In genomic region chr7:49778904-49779615, GRCm38 (mm10) we compare ENCODE assay signal across 8 mouse cellular contexts. TPM values are rescaled to one million over a fixed set of nuclear protein-coding genes. Genes with fewer than 3 reads are reported as not detected.
A peak's percentile ranks its signal among the peaks of the same experiment; 100 is the strongest.
DNase-seq lines count a peak whose midpoint lies in the region; ATAC-seq lines count a peak whose summit lies in the region.

No protein-coding gene starts in this region.

- ATAC-seq in megakaryocyte, adult 5-6 weeks (ENCODE audit: poor library complexity, severe bottlenecking), result no peak
- ATAC-seq in limb, embryonic 12.5 days (ENCODE audit: insufficient number of reproducible peaks, insufficient read depth, low FRiP score, low TSS enrichment, low read depth), result no peak

- H3K4me1 ChIP-seq in megakaryocyte, embryonic 14.5 days, result peaks cover 56% of the 10 kb centered on the region
- H3K4me1 ChIP-seq in limb, embryonic 12.5 days (replicated peaks), result peaks cover 9% of the 10 kb centered on the region

- no peak overlapping the region; the same call in 1 of the 2 replicates for H3K27ac ChIP-seq in limb, embryonic 12.5 days

- peak; percentile 11 for DNase-seq in adrenal gland, adult 2 months
- DNase-seq in adrenal gland, postnatal 25 days, result no peak
- DNase-seq in frontal cortex, adult 2 months (ENCODE audit: extremely low spot score in 1 of 2, low spot score in 1 of 2), result peak; percentile 46 to 52
- peak; percentile 37 for DNase-seq in naive thymus-derived CD4-positive, alpha-beta T cell, adult 2 months (ENCODE audit: low read depth)
- no peak for DNase-seq in urinary bladder, postnatal 14 days (ENCODE audit: low spot score)

- no peaks in the 10 kb centered on the region for H3K27me3 ChIP-seq in megakaryocyte, embryonic 14.5 days (replicated peaks)
- H3K27me3 ChIP-seq in limb, embryonic 12.5 days, result no peaks in the 10 kb centered on the region

- H3K4me2 ChIP-seq in limb, embryonic 12.5 days, result peak overlapping the region; percentile 77

- no peaks in the 10 kb centered on the region for H3K9me3 ChIP-seq in megakaryocyte, embryonic 14.5 days
- no peaks in the 10 kb centered on the region for H3K9me3 ChIP-seq in limb, embryonic 12.5 days

- 75% methylated on average over 12 of the region's 12 CpGs for WGBS in limb, embryonic 12.5 days

- H3K4me3 ChIP-seq in megakaryocyte, embryonic 14.5 days (replicated peaks), result peak overlapping the region; percentile 99
- H3K4me3 ChIP-seq in limb, embryonic 12.5 days (replicated peaks), result peak overlapping the region; percentile 74

- H3K36me3 ChIP-seq in megakaryocyte, embryonic 14.5 days (replicated peaks; ENCODE audit: low read length), result peaks cover 68% of the 10 kb centered on the region
- peaks cover 24% of the 10 kb centered on the region for H3K36me3 ChIP-seq in limb, embryonic 12.5 days

- peak overlapping the region; percentile 78; the same call in 1 of the 2 replicates for H3K9ac ChIP-seq in limb, embryonic 12.5 days (replicated peaks)

RNA-seq across cellular contexts. Expression of gene Prmt3, which starts 0.9 kb away (rescaled TPM):
- total RNA-seq in adrenal gland, adult 2 months (2021), result 10 to 100 TPM; 27.3 to 40.1 TPM
- polyA plus RNA-seq in adrenal gland, adult 2 months (2012; rRNA removed), result 47.9 and 77.0 TPM in 2 replicates
- 34.1 and 38.4 TPM in 2 replicates for total RNA-seq in adrenal gland, postnatal 25 days (2021)
- 8.3 and 22.8 TPM in 2 replicates for polyA plus RNA-seq in megakaryocyte, embryonic 14.5 days (2012; ENCODE audit: insufficient read depth, low replicate concordance)
- 39.2 and 41.2 TPM in 2 replicates for total RNA-seq in megakaryocyte, adult 5-6 weeks (2015)
- total RNA-seq in megakaryocyte, adult 5-6 weeks (2017), result 30.2 and 33.9 TPM in 2 replicates
- 30.7 and 33.0 TPM in 2 replicates for polyA plus RNA-seq in frontal cortex, adult 2 months (2012; rRNA removed)
- polyA plus RNA-seq in limb, embryonic 12.5 days (2016; fragmentation: Nextera tagmentation; extraction: Ambion mirVana), result 55.3 and 57.7 TPM in 2 replicates

RNA-seq across cellular contexts. Expression of gene Htatip2, which starts 20.1 kb away (rescaled TPM):
- total RNA-seq in adrenal gland, adult 2 months (2021), result 10 to 100 TPM; 29.8 to 40.7 TPM
- polyA plus RNA-seq in adrenal gland, adult 2 months (2012; rRNA removed), result 9.0 and 11.3 TPM in 2 replicates
- total RNA-seq in adrenal gland, postnatal 25 days (2021), result 36.6 and 42.5 TPM in 2 replicates
- 4.1 and 9.6 TPM in 2 replicates for polyA plus RNA-seq in megakaryocyte, embryonic 14.5 days (2012; ENCODE audit: insufficient read depth, low replicate concordance)
- 27.5 and 28.2 TPM in 2 replicates for total RNA-seq in megakaryocyte, adult 5-6 weeks (2015)
- total RNA-seq in megakaryocyte, adult 5-6 weeks (2017), result 24.7 and 33.0 TPM in 2 replicates
- 9.1 and 10.3 TPM in 2 replicates for polyA plus RNA-seq in frontal cortex, adult 2 months (2012; rRNA removed)
- 3.5 and 5.6 TPM in 2 replicates for polyA plus RNA-seq in limb, embryonic 12.5 days (2016; fragmentation: Nextera tagmentation; extraction: Ambion mirVana)

Comparison
In these comparisons a context has a peak if more than half of its experiments do, and no peak if none do; other contexts are left out.
1. DNase-seq: peak in adrenal gland, adult 2 months (single experiment), frontal cortex, adult 2 months (2 of 2) and naive thymus-derived CD4-positive, alpha-beta T cell, adult 2 months (single experiment); none in adrenal gland, postnatal 25 days (single experiment) and urinary bladder, postnatal 14 days (single experiment).